Mouse (Mus musculus) effector memory CD4-positive, alpha-beta T cell, adult 5 months (primary cell): ENCODE measurements around the gene Tpm3. TPM values are rescaled to one million over a fixed set of nuclear protein-coding genes. Genes with fewer than 3 reads are reported as not detected.

ENCODE experiments used
- polyA plus RNA-seq: library from polyadenylated mRNA; unstranded; fragments of 100-300 nt; shearing (Covaris generic); gene quantifications from one replicate; pipeline ENCODE4 v1.2.1, GENCODE M21; 2017

Gene Tpm3
- polyA plus RNA-seq: 866 TPM

DNA sequence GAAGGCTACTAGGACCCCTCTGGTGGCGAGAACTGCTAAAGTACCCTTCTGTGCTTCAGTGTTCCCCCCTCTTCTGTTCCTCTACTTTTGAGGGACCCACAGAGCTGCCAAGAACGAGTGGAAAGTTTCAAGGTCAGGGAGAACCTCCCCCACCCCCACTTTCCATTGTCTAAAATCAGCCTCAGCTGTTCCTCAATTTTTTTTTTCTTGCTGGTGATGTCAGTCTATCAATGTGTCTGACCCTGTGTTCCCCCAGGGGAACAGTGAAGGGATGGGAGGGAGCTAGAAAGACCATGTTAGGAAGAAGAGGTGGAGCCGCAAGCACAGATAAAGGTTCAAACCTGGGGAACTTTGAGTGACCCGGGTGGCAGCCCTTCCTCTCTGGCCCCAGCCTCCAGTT is at the start of gene Tpm3:
Tpm3 (plus strand) TSS at position 356 of the 400 bp plus-strand sequence.

DNA sequence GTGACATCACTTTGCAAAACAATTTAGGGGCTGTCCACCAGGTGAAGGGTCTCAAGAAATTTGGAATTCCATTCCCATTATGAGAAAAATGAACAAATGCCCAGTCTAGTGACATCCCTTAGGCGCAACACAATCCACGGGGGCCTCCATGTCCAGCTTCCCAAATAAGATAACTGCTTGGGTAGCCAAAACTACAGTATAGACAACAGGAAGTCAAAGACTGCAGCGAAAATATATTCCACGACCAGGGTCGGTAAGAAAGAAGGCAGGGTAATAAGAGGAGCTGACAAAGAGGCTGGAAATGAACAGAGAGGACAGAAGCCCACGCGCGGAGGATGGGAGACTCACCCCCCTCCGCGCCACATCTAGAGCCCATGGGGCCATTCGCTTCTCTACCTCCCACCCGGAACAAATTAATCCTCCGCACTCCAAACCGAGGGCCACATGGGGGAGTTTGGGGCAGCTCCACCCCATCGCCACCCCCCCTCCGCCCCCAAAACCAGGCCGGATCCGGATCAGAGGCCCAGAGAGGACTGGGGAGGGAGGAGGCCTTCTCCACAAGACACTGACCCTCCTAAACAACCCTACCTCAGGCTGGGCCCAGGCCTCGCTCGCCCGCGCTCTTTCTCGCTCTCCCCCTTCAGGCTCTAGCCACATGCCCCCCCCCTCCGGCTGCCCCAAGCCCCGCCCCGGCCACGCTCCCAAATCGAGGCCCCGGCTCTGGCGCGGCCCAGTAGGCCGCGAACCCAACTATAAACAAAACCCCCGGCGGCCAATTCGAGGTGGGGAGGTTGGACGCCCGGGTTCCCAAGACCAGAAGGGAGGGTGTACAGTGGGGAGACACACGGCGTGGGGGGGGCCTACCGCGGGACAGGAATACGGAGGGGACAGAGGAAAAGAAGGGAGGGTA is 20.8 kb upstream of the Tpm3 start, which contains the start of gene 4933434E20Rik:
4933434E20Rik (plus strand) TSS at position 196 of the 910 bp plus-strand sequence.

DNA sequence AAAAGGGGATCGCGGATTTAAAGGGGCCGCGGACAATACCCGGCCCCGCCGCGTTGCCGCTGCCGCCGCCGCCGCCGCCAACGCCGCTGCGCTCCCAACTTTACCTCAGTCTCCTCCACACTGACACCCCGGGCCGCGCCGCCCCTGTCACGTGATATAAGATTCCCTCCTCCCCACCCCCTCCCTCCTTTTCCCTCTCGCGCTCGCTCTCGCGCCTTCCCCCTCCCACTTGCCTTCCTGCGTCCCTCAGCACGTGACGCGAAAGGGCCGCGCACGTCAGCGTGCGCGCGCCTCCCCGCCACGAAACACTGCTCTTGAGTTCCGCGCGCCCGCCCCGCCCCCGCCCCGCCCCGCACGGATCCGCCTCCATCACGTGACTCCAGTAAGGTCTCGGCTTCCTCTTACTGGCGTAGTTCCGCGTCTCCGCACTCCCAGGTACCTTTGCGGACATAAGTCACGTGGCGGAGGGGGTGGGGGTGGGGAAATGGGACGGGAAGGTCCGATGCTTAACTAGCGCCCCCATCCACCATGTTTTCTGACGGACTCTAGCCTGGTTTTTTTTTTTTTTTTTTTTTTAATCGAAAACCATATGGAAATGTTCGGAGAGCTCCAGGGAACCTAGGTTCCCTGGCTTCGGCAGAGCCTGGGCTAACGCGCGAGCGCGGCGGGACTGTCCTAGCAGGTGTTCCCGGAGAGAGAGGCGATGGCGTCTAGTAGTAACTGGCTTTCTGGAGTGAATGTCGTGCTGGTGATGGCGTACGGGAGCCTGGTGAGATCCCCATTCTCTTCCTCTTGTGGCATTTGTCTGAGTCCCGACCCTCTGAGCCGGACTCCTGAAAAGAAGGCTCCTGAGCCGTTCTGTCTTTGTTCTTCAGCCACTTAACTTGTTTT is 19.9 kb upstream of the Tpm3 start, which contains the start of gene Ubap2l:
Ubap2l (minus strand) TSS at position 278 of the 891 bp plus-strand sequence.

DNA sequence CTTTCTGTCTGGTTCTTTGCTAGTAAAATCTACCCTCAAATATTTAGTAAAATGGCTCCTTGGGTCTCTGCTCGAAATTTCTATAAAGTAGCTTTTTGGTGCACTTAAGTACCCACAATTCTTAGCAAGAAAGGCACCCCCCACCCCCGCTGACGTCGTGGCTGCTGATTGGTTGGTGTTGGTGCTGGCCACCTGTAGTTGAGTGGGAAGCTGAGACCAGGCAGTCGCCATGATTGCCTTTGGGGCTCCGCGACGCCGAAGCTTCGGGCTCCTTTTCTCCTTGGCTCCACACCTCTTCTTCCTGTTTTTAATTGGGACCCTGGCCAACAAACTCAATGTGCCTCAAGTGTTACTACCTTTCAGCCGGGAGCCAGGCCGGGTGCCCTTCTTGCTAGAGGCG is 31.5 kb downstream of the Tpm3 start, which contains the start of gene Nup210l:
Nup210l (plus strand) TSS at position 195 of the 400 bp plus-strand sequence.

Other genes starting within 250 kb of the Tpm3 start
- gene She, start 241.3 kb upstream of the Tpm3 start, polyA plus RNA-seq: 0.30 TPM
- 39.2 TPM for gene Il6ra, start 159.5 kb upstream of the Tpm3 start, polyA plus RNA-seq
- gene Atp8b2, start 109.1 kb upstream of the Tpm3 start, polyA plus RNA-seq: 73.1 TPM
- 94.5 TPM for gene Hax1, start 73.9 kb upstream of the Tpm3 start, polyA plus RNA-seq
- gene 4933434E20Rik, start 21.0 kb upstream of the Tpm3 start, polyA plus RNA-seq: 134 TPM
- gene Ubap2l, start 20.0 kb upstream of the Tpm3 start, polyA plus RNA-seq: 194 TPM
- 0.19 TPM for gene Nup210l, start 31.5 kb downstream of the Tpm3 start, polyA plus RNA-seq
- gene Rps27, start 141.0 kb downstream of the Tpm3 start, polyA plus RNA-seq: 3,522 TPM
- gene Rab13, start 141.0 kb downstream of the Tpm3 start, polyA plus RNA-seq: 0.42 TPM
- gene Jtb, start 158.9 kb downstream of the Tpm3 start, polyA plus RNA-seq: 130 TPM
- gene Creb3l4, start 170.9 kb downstream of the Tpm3 start, polyA plus RNA-seq: not detected
- 1.9 TPM for gene Slc39a1, start 175.5 kb downstream of the Tpm3 start, polyA plus RNA-seq
- 116 TPM for gene Crtc2, start 181.5 kb downstream of the Tpm3 start, polyA plus RNA-seq
- 34.1 TPM for gene Dennd4b, start 192.5 kb downstream of the Tpm3 start, polyA plus RNA-seq
- 11.9 TPM for gene Gatad2b, start 220.5 kb downstream of the Tpm3 start, polyA plus RNA-seq